Mouse (Mus musculus) embryo, embryonic 11.5 days (tissue): Measurements from ENCODE around the gene 0610010K14Rik.

Source experiments
- DNase-seq: peaks from one replicate; pipeline ENCODE4 v3.0.0-alpha.2; 2012; ENCODE audit warnings: low read depth, low spot score

0610010K14Rik gene

DNA sequence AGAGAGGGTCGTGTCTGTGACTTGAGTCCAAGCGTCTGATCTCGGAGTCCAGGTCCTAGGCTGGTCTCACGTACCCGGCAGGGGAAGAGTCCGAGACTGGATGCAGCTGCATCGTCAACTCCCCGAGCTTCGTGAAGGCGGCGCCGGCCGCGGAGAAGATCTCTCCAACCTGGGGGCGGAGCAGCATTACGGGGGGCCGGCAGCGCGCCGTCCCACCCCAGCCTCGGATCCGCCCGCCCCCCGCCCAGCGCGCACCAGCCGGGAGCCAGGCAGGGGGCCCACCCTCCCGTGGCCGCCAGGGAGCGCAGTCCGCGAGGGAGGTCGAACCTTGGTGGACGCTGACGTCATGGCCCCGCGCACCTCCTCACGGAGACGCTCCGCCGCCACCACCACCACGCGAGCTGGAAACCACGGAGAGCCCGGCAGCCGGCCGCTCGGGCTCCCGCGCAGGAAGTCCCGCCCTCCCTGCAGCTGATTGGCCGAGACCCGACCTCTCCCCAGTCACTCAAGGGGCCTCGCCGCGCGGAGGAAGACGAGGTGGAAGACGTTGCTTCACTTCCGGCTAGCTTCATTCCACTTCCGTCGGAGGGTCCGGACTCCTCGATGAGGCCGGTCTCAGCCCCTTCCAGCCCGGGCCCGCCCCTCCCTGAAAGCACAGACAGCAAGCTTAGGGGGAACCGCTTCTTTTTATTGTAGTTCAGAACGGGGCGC lies at the start of gene 0610010K14Rik:
Gene 0610010K14Rik, minus strand, starts transcription at position 458 of the 711 bp plus-strand sequence.
- DNase-seq = peak; percentile 91

DNA sequence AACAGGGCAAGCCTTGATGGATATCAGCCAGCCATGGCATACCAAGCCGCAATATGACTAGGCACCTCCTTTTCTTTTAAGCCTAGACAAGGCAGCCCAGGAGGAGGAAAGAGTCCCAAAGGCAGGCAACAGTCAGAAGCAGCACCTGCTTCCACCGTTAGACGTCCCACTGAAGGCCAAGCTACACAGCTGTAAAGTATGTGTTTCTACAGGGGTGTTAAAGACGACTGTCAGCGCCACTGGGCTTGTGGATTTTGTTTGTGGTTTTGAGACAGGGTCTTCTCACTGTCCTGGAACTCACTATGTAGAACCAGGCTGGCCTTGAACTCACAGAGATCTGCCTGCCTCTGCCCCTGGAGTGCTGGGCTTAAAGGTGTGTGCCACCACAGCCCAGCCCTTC lies 48.0 kb upstream of the 0610010K14Rik start:
- no peak for DNase-seq

DNA sequence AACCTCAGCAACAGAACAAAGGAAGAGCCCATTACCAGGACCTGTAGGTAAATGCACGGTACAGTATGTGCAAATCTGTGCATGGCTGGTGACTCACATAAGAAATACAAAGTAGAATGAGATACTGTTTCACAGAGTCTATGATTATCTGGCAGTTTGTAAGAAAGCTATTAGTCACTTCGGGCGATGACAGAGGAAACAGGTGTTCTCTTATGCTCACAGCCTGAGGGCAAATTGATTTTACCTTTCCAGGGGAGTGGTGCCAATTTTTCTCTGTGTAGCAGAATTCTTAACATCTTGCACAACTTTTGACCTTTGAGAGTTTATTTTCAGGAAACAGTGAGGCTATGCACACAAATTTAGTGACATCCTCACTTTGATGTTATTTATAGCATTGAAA lies 47.0 kb upstream of the 0610010K14Rik start:
- DNase-seq = no peak

DNA sequence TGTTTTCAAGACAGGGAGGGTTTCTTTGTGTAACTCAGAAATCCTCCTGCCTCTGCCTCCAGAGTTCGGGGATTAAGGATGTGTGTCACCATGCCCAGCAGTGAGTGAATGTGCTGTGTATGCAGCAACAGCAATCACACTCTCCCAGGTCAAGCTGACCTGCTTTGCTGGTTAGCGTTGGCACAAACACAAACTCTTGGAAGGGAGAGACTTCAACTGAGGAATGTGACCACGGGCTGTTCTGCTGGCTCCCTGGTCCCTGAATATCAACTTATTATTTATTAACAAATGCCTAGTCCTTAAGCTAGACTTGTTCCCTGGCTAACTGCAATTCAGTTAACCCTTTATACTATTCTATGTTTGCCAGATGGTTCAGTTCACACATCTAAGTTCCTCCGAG lies 46.0 kb upstream of the 0610010K14Rik start:
- no peak for DNase-seq

DNA sequence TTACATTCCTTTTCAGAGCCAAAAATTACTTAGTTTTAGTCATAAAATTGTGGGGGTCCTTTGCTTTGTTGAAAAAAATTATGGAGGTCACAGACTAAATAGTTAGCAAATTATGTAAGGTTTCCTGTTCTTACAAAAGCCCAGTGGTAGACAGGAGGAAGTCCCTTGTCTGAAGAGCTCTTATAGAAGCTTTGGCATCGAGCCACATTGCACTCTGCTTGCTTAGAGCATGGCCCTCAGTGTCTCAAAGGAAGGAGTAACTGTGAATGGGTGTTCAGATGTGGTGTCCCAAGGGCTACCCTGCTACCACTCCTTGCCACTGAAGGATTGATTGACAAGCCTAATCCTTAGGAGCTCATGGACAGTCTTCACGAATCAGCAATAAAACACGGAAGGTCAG lies 42.7 kb upstream of the 0610010K14Rik start:
- DNase-seq = no peak

DNA sequence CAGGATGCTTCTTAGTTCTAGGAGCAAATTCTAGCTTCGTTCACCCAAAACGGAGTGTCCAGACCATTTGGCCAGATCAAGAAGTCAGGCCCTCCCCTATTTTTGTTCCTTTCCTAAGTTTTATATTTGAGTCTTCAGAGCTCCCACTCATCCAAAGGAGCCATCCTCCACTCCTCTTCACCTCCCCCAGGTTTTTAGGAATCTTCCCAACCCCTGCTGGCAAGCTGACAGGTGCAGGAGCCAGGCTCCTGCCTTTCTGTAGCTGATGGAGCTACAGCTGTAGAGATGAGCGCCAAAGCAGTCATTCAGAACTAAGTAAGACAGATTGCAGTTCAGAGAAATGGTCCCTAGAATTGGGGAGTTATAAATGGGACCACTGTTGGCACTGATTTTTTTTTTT lies 41.2 kb upstream of the 0610010K14Rik start:
- no peak for DNase-seq

DNA sequence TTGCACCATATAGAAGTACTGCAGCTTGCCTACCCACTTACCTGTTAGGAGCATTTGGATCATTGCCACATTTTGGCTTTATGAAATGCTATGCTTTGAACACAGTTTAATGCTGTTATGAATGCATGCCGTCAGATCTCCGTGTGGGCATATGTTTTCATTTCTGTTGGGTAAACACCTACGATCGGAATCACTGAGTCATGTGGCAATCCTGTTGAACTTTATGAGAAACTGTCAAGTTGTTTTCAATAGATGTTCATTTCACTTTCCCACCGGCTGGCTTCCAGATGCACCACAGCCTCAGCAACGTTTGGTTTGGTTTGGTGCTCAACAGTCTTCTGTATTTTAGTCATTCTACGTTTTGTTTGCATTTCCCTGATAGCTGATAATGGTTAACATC lies 33.9 kb upstream of the 0610010K14Rik start:
- DNase-seq = no peak

DNA sequence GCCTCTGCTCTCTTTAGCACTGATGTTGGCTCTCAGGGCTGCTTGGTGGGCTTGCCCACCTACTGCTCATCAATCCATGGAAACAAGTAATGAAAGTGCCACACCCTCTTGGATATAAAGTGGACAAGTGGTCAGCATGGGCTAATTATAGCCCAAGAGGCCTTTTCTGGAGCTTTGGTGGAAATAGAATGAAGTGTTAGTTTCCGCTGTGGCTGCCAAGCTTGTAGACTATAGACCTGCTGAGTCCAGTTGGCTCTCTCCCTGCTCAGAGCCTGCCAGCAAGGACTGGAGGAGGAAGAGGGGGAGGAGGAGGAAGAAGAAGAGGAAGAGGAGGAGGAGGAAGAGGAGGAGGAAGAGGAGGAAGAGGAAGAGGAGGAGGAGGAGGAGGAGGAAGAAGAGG lies 28.7 kb upstream of the 0610010K14Rik start:
- DNase-seq = no peak

DNA sequence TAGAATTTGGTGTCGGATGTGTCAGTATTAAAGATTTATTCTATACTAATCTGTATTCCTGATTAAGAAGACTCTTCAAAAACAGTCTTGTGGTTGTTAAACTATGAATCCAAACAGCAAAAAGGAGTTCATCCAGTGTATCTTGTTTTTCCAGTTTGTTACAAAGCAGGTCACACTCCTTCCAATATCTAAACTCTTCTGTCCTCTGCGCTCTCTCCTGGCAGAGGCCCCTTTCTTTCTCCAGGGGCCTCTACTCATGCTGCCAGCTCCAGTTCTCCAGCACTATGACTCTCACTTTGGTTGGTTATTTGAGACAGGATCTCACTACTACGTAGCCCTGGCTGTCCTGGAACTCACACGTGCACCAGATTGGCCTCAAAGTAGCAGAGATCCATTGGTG lies 28.1 kb upstream of the 0610010K14Rik start:
- no peak for DNase-seq

DNA sequence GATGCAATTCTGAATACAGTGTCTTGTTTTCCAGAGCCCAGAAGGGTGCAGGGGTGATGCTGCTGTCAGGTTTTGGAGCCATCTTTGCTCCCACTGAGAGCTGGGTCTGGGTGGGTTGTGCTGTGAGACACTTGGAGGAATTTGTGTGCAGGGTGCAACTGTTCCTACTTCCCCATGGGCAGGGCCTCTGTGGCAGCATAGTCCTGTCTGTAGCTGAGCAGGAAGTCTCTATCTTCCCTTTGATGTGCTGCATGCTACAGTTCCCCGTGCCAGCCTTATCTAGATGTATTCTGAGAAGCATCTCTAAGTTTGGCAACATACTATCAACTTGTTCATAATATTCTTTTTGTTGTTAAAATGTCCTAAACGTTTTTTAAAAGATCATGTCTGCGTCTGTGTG lies 27.5 kb upstream of the 0610010K14Rik start:
- DNase-seq = no peak

DNA sequence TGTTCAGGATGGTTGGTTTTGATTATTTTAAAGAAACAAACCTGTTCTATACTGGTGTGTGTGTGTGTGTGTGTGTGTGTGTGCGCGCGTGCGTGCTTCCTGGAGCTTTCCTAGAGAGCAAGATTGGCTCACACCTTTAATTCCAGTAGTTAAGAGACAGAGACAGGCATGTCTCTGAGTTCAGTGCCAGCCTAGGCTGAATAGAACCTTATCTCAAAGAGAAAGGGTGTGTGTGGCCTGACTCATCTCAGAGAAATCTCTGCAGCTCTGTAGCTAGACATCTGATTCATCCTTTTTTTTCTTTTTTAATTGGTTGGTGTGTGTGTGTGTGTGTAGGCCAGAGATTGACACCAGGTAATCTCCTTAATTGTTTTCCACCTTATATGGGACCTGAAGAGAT lies 21.3 kb upstream of the 0610010K14Rik start:
- DNase-seq = no peak

DNA sequence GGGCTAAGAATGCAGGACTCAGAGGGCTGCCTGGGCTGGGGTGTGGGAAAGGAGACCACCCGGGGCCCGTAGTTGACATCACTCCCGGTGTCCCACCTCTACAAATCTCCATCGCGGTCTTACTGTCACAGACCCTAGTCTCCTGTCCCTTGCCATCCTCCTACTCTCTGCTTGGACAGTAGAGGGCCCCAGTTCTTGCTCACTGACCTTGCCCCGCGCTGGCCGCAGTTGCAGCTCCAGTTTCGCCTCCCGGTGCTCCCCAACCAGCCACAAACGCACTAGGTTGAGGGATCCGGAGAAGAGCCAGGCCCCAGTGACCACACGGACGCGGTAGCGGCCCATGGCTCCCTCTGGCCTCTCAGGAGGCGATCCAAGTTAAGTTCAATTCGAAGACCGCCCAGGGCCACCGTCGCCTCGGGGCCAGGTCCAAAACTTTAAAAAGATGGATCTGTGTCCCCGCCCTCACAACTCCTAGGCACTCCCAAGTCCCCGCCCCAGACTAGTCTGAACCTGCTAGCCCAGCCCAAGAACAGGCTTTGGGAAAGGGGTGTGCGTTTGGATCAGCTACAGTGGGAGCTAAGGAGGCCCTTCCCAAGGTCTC lies 17.3 kb upstream of the 0610010K14Rik start, which contains the start of gene Alox12:
Gene Alox12, minus strand, starts transcription at position 423 of the 601 bp plus-strand sequence.
- no peak for DNase-seq

DNA sequence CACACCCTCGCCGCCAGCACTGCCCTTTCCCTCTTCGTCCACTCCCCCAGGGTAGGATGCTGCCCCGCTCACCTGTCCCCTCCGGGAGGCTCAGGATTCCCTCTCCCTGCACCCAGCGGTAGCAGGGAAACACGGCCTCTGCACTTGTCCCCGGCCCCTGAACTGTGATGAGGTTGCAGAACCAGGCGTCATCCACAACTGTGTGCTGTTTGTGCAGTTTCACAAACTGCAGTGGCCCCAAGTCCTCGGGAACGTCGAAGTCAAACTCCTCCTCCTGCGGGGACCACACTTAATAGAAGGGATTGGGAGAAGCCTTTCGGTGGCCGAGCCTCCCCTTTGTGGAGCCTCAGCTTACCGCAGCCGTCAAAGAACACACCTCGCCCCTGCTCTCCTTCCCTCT lies 16.6 kb upstream of the 0610010K14Rik start:
- no peak for DNase-seq

DNA sequence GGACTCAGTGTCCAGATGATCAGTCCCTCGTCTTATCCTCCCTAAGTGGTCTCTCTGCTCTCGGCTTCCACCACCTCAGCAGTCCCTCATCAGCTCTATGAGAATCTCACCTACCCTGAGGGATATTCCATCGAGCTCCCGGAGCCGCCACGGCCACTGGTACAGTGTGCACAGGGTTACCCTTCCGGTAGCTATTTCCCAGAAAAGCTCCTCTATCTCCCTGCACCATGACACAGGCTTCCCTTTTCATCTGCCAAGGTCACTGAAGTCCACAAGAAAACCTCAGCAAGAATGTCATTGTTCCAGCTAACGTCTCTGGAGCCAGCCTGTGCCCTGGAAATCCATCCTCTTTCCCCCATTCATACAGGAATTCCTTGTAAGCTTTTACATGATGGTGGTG lies 14.1 kb upstream of the 0610010K14Rik start:
- DNase-seq = no peak

DNA sequence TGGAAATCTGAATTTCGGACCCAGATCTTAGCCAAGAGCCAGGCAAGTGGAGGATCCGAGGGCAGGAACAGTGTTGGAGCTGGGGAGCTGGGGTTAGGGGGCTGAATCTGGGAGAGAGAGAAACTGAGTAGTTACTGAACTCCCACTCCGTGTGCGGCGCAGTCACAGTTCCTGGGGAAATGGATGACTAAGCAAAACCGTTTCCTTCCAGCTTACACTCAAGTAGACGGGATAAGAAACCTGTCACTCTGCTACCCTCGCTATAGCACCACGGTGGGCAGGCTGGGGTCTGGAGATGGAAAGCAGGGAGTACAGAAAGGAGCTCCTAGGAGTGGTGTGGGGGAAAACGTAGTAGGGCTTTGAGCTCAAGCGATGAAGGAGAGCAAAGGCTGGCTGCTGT lies 12.4 kb upstream of the 0610010K14Rik start:
- no peak for DNase-seq

DNA sequence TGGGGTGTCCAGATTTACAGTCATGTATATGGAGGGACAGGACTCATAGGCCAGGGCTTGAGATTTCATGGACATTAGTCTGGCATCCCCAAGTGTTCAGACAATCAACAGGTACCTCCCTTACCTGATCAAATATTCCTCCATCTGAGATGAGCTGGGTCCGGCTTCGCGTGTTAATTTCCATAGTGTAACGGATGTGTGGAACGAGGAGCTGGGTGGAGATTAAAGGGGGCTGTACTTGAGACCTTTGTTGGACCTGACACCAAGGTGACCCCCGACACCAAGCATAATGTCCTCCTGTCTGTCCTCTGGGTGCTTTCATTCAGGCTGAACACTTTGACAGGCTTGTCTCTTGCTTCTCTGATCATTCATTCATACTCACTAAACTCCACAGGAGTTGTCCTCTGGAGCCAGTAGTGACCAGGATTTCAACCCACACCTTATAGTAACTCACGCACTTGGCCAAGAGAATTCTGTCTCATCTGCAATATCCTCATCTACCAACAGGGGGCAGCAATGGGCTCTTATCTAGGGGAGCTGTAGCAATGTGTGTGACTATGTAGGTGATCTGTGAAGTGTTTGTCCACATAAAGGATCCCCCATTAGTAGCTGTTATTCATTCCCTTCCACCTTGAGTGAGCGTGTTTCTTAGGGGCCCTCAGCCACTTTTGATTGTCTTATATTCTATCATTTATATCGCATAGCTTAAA lies 9.6 kb upstream of the 0610010K14Rik start:
- DNase-seq = no peak

DNA sequence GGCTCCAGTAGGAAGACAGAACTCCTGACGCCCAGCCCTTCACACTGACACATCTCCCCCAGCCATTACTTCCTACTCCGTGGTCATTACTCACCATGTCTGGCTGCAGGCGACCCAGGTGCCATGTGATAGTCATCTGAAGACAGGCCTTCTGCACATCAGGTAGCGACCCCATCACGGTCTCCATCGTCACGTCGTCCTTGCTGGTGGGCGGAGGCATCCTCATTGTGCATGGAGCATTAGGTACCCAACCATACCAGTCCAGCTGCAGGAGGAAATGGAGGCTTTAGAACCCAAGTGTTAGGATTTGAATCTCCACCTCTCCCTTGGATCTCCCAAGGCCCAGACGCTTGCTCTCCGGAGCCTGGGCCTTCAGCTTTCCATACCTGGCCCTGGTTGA lies 4.9 kb upstream of the 0610010K14Rik start:
- no peak for DNase-seq

DNA sequence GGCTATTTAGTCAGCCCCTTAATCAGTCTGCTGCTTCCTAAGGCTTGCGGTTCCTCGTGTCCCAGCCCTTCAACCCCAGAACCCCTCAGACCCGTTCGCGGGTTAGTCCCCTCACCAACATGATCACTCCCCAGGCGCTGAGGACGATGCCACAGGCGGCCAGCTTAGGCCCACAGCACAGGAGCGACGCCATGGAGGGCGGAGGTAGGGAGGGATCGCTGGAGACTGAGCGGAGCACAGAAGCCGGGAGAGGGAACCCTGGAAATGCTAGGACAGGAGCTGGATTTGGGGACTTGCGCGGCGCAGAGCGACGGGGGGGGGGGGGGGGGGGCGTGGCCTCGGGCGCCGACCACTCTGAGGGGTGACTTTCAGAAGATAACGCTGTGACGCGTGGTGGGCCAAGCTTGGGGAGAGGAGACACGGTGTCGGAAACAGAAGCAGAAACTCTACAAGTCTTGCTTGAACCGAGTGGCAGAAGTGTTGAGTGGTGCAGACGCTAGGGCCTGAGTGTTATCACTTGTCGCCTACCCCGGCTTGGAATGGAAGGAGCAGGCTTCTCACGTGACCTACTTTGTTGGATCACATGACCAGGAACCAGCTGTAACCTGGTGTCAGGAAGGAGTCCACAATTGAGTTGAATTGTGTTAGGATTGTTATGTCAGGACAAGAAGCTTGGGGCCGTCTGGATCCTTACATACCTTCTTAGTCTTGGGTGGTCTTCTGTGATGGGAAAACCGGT lies 2.0 kb upstream of the 0610010K14Rik start, which contains the start of the genes Gm21988 and Rnasek:
Gene Gm21988, minus strand, starts transcription at position 290 of the 739 bp plus-strand sequence.
Gene Rnasek, minus strand, starts transcription at position 302 of the 739 bp plus-strand sequence.
- DNase-seq = peak; percentile 75

DNA sequence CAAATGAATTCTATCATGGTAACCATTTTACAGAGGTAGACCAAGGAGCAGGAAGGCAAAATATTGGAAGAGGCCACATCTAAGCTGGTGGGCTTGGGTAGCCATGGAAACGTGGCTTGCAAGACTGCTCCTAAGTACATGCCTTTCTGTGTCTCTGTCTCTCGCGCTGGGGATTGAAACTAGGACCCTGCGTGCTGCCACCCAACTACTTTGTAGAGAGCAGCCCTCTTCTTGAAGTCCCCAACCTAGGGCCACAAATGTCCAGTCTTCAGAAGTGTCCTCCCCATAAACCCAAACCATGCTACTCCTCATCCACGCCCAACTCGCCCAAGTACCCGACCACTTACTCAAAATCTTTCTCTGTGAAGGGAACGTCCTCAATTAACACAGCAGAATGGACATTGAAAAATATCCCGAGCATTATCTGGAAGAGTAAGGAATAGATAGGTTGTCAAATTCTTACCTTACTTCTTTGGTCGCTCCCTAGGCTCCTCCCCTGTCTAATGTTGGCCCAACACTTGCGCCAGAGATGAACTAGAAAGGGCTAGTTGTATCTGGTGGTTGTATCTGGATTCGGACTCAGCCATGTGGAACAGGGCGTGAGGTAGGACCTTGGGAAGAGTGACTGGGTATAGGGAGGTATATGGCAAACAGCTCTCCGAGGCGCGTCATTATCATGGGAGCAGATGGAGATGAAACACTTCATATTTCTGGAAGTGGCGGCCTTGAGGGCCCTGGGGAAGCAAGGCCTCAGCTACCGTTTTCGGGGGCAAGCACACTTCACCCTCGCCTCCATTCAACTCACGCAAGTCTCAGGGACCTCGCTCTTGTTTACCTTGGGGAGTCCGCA lies 1.1 kb upstream of the 0610010K14Rik start:
- no peak for DNase-seq

DNA sequence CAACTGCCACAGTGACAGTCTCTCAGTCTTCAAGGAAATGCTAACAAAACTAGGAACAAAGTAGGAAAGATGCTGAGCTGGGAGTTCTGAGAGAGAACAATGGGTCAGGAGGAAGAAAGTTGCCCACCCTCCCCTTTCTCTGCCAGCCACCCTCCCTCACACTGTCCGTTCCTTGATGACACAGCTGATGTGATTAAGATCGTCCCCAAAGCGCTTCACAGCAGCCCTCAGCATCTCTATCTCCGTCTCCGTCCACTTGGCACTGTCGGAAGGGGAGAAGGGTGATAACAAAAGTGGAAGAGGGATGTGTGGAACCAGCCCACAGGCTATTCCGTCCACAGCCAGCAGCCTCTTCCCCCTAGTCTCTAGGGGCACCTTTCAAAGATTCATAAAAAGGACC lies 997 bp downstream of the 0610010K14Rik start:
- no peak for DNase-seq
